In the genomic region with DNA sequence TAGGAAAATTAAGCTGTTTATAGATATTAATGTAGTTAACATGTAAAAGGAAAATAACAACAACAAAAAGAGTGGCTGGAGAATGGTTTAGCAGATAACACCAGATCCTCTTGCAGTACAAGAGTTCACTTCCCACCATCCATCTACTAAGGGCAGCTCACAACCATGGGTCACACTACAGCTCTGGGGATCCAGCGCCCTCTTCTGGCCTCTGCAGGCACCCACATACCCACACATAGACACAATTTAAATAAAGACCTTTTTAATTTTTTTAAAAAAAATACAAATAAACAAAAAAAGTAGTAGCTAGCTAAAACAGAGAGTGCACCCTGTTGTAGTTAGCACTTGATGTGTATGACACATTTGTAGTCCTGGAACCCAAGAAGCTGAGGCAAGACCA, we compare ENCODE assay signal across 9 mouse cellular contexts. TPM values are rescaled to one million over a fixed set of nuclear protein-coding genes. Genes with fewer than 3 reads are reported as not detected.
DNase-seq lines count a peak whose midpoint lies in the region; ATAC-seq and TF ChIP-seq lines count a peak whose summit lies in the region.
"Had no signal": no experiment of that assay in that cellular context is flagged by ENCODE, and none has a peak within 500 bp of the region (broad histone marks: within the 10 kb centered on the region; RNA-seq: fewer than 3 reads in every experiment).

No protein-coding gene starts in this region.

- H3K4me1 ChIP-seq in forebrain, embryonic 11.5 days (replicated peaks; ENCODE audit: control insufficient read depth, insufficient read depth, low read length): no peaks in the 10 kb centered on the region
- peaks cover 31% of the 10 kb centered on the region for H3K4me1 ChIP-seq in forebrain, embryonic 10.5 days
- H3K4me1 ChIP-seq in embryonic facial prominence, embryonic 10.5 days: peaks cover 25% of the 10 kb centered on the region
- H3K4me1 ChIP-seq in liver, postnatal 0 days (ENCODE audit: insufficient read depth): peaks cover 16% of the 10 kb centered on the region
- H3K4me1 ChIP-seq in small intestine, adult 2 months (ENCODE audit: control insufficient read depth, insufficient read depth, insufficient read length, low read length): no peaks in the 10 kb centered on the region

- TF ChIP-seq EP300 in liver, postnatal 0 days (IDR thresholded peaks at IDR 0.05; ENCODE audit: low read depth): no peak

- no peak for TF ChIP-seq POLR2A in small intestine, adult 2 months (IDR thresholded peaks at IDR 0.05; ENCODE audit: low read depth, low read length)

- 46% methylated on average over 1 of the region's 1 CpGs for WGBS in forebrain, embryonic 11.5 days
- 30% methylated on average over 1 of the region's 1 CpGs for WGBS in forebrain, embryonic 10.5 days
- WGBS in embryonic facial prominence, embryonic 10.5 days: 30% methylated on average over 1 of the region's 1 CpGs
- WGBS in liver, postnatal 0 days (ENCODE audit: insufficient replicate concordance): 24% methylated on average over 1 of the region's 1 CpGs
- 15% methylated on average over 1 of the region's 1 CpGs for WGBS in small intestine, adult 2 months

- H3K27me3 ChIP-seq in forebrain, embryonic 11.5 days (ENCODE audit: control insufficient read depth, insufficient read depth, low read length): no peaks in the 10 kb centered on the region
- H3K27me3 ChIP-seq in forebrain, embryonic 10.5 days (ENCODE audit: poor library complexity, severe bottlenecking): no peaks in the 10 kb centered on the region
- H3K27me3 ChIP-seq in embryonic facial prominence, embryonic 10.5 days (replicated peaks; ENCODE audit: low read depth, poor library complexity, severe bottlenecking): no peaks in the 10 kb centered on the region
- H3K27me3 ChIP-seq in liver, postnatal 0 days (ENCODE audit: insufficient read depth, low read length): no peaks in the 10 kb centered on the region
- no peaks in the 10 kb centered on the region for H3K27me3 ChIP-seq in small intestine, adult 2 months (ENCODE audit: control insufficient read depth, insufficient read depth, low read length)

- no peaks in the 10 kb centered on the region for H3K36me3 ChIP-seq in forebrain, embryonic 11.5 days (ENCODE audit: control insufficient read depth, insufficient read depth, low read length)
- peaks cover 23% of the 10 kb centered on the region for H3K36me3 ChIP-seq in forebrain, embryonic 10.5 days (replicated peaks)
- H3K36me3 ChIP-seq in embryonic facial prominence, embryonic 10.5 days (replicated peaks): peaks cover 22% of the 10 kb centered on the region
- H3K36me3 ChIP-seq in liver, postnatal 0 days (replicated peaks; ENCODE audit: insufficient read depth, low read length): no peaks in the 10 kb centered on the region
- H3K36me3 ChIP-seq in small intestine, adult 2 months (ENCODE audit: control insufficient read depth, insufficient read depth, low read length): peaks cover 1% of the 10 kb centered on the region; the same call in 1 of the 2 replicates

- TF ChIP-seq CTCF in liver, postnatal 0 days (IDR thresholded peaks at IDR 0.05; ENCODE audit: low read depth): peak; percentile 80
- peak; percentile 69; the same call in 1 of the 2 replicates for TF ChIP-seq CTCF in small intestine, adult 2 months (IDR thresholded peaks at IDR 0.05; ENCODE audit: extremely low read depth, insufficient read length, insufficient replicate concordance, low read depth, low read length)

- H3K9me3 ChIP-seq in forebrain, embryonic 11.5 days (ENCODE audit: control insufficient read depth, low read length): no peaks in the 10 kb centered on the region
- no peaks in the 10 kb centered on the region for H3K9me3 ChIP-seq in forebrain, embryonic 10.5 days
- H3K9me3 ChIP-seq in embryonic facial prominence, embryonic 10.5 days: no peaks in the 10 kb centered on the region
- H3K9me3 ChIP-seq in liver, postnatal 0 days (ENCODE audit: low read length): no peaks in the 10 kb centered on the region

- DNase-seq in forebrain, embryonic 11.5 days (ENCODE audit: low spot score): peak; percentile 51
- no peak for DNase-seq in forebrain, embryonic 10.5 days (ENCODE audit: extremely low spot score, low spot score)
- DNase-seq in right cerebral cortex, postnatal 4 days: peak; percentile 6
- no peak for DNase-seq in right cerebral cortex, adult 18-20 months
- DNase-seq in embryonic facial prominence, embryonic 10.5 days (ENCODE audit: low spot score): peak; percentile 17
- peak; percentile 70 for DNase-seq in liver, postnatal 0 days
- DNase-seq in urinary bladder, adult 18-20 months (ENCODE audit: low spot score in 2 of 2): no peak

- H3K4me3 ChIP-seq in forebrain, embryonic 11.5 days (ENCODE audit: low read depth, low read length): no peak overlapping the region
- no peak overlapping the region; the same call in 1 of the 2 replicates for H3K4me3 ChIP-seq in forebrain, embryonic 10.5 days
- H3K4me3 ChIP-seq in embryonic facial prominence, embryonic 10.5 days: no peak overlapping the region
- H3K4me3 ChIP-seq in liver, postnatal 0 days (ENCODE audit: low read depth, low read length): no peak overlapping the region
- H3K4me3 ChIP-seq in small intestine, adult 2 months (ENCODE audit: low read depth, low read length): no peak overlapping the region

- no peak overlapping the region for H3K27ac ChIP-seq in forebrain, embryonic 11.5 days (ENCODE audit: low read depth, low read length)
- H3K27ac ChIP-seq in forebrain, embryonic 10.5 days: no peak overlapping the region
- H3K27ac ChIP-seq in embryonic facial prominence, embryonic 10.5 days (replicated peaks): no peak overlapping the region
- no peak overlapping the region for H3K27ac ChIP-seq in liver, postnatal 0 days (ENCODE audit: low read depth)
- no peak overlapping the region for H3K27ac ChIP-seq in small intestine, adult 2 months (ENCODE audit: insufficient read depth, low read depth, low read length)
- H3K27ac ChIP-seq: macrophage had no signal

- H3K9ac ChIP-seq in forebrain, embryonic 11.5 days (ENCODE audit: low read length): no peak overlapping the region
- no peak overlapping the region for H3K9ac ChIP-seq in liver, postnatal 0 days (replicated peaks)

- H3K4me2 ChIP-seq in forebrain, embryonic 11.5 days (ENCODE audit: low read depth, low read length, severe bottlenecking): no peak overlapping the region
- H3K4me2 ChIP-seq in liver, postnatal 0 days (ENCODE audit: low read depth, low read length): peak overlapping the region; percentile 27; the same call in 1 of the 2 replicates

- ATAC-seq in forebrain, embryonic 11.5 days (replicated peaks; ENCODE audit: low FRiP score): no peak
- no peak for ATAC-seq in liver, postnatal 0 days

RNA-seq across cellular contexts. Expression of gene Arih1, which starts 4.0 kb away (rescaled TPM):
- 22.8 and 27.1 TPM in 2 replicates for polyA plus RNA-seq in forebrain, embryonic 11.5 days (2014; fragmentation: Nextera tagmentation; extraction: Ambion mirVana)
- polyA plus RNA-seq in forebrain, embryonic 10.5 days (2016; fragmentation: Nextera tagmentation; extraction: Ambion mirVana): 17.3 and 17.8 TPM in 2 replicates
- polyA plus RNA-seq in embryonic facial prominence, embryonic 10.5 days (2016; fragmentation: Nextera tagmentation; extraction: Ambion mirVana): 18.7 and 19.5 TPM in 2 replicates
- polyA plus RNA-seq in liver, postnatal 0 days (2015; fragmentation: Nextera tagmentation; extraction: Ambion mirVana): 3.4 and 4.1 TPM in 2 replicates
- polyA plus RNA-seq in small intestine, adult 2 months (2012; rRNA removed): 8.6 and 22.1 TPM in 2 replicates

RNA-seq across cellular contexts. Expression of gene Hexa, which starts 56.9 kb away (rescaled TPM):
- polyA plus RNA-seq in forebrain, embryonic 11.5 days (2014; fragmentation: Nextera tagmentation; extraction: Ambion mirVana): 44.2 and 44.5 TPM in 2 replicates
- polyA plus RNA-seq in forebrain, embryonic 10.5 days (2016; fragmentation: Nextera tagmentation; extraction: Ambion mirVana): 41.8 and 42.9 TPM in 2 replicates
- polyA plus RNA-seq in embryonic facial prominence, embryonic 10.5 days (2016; fragmentation: Nextera tagmentation; extraction: Ambion mirVana): 42.5 and 43.2 TPM in 2 replicates
- 27.9 and 31.0 TPM in 2 replicates for polyA plus RNA-seq in liver, postnatal 0 days (2015; fragmentation: Nextera tagmentation; extraction: Ambion mirVana)
- polyA plus RNA-seq in small intestine, adult 2 months (2012; rRNA removed): 45.1 and 81.2 TPM in 2 replicates

RNA-seq across cellular contexts. Expression of gene Tmem202, which starts 57.2 kb away (rescaled TPM):
- not detected in 2 replicates for polyA plus RNA-seq in forebrain, embryonic 11.5 days (2014; fragmentation: Nextera tagmentation; extraction: Ambion mirVana)
- not detected in 2 replicates for polyA plus RNA-seq in forebrain, embryonic 10.5 days (2016; fragmentation: Nextera tagmentation; extraction: Ambion mirVana)
- not detected in 2 replicates for polyA plus RNA-seq in embryonic facial prominence, embryonic 10.5 days (2016; fragmentation: Nextera tagmentation; extraction: Ambion mirVana)
- 0.19 TPM in 2 replicates for polyA plus RNA-seq in liver, postnatal 0 days (2015; fragmentation: Nextera tagmentation; extraction: Ambion mirVana)
- polyA plus RNA-seq in small intestine, adult 2 months (2012; rRNA removed): 0.34 TPM in 1 of 2 replicates, not detected in the other

Comparison
In these comparisons a context has a peak if more than half of its experiments do, and no peak if none do; other contexts are left out.
1. DNase-seq: peak in forebrain, embryonic 11.5 days (single experiment), right cerebral cortex, postnatal 4 days (single experiment), embryonic facial prominence, embryonic 10.5 days (single experiment) and liver, postnatal 0 days (single experiment); none in forebrain, embryonic 10.5 days (single experiment), right cerebral cortex, adult 18-20 months (single experiment) and urinary bladder, adult 18-20 months (0 of 2).